Mouse (Mus musculus) C2C12 (cell line): ENCODE results near the gene Akap7.

Experiments used
- CTCF ChIP-seq: IDR thresholded peaks from one replicate; pipeline ENCODE4 v1.5.1; 2011; ENCODE audit not compliant: control insufficient read depth, insufficient read depth, insufficient read length
- MAX ChIP-seq: IDR thresholded peaks from one replicate; pipeline ENCODE4 v1.6.1; 2011; ENCODE audit warnings: mild to moderate bottlenecking, control low read depth
- MYOD1 ChIP-seq: IDR thresholded peaks from one replicate; pipeline ENCODE4 v1.6.1; 2011; ENCODE audit warnings: low read depth; ENCODE audit not compliant: control insufficient read depth, insufficient read length
- MYOG ChIP-seq: IDR thresholded peaks from one replicate; pipeline ENCODE4 v1.6.1; 2011; ENCODE audit not compliant: control insufficient read depth, insufficient read length; ENCODE audit errors: extremely low read depth

GRCm38 (mm10) chr10:25260724-25261123 lies 46.9 kb downstream of the Akap7 start:
- TF ChIP-seq CTCF (no peak), MYOG (no peak), MYOD1 (no peak), MAX (no peak)
